Mouse (Mus musculus) embryonic facial prominence, embryonic 15.5 days (tissue): ENCODE measurements at regions not wholly inside any gene's neighbourhood (a gene's known extent, or its start where the extent isn't known, plus 50 kb on each side); places are given as distances from the start of the nearest gene placed in this dataset.

ENCODE experiments used
- ATAC-seq: fragments of 200-750 bp; cut with Nextera tagmentation; 2 replicates; pipeline ENCODE4 v1.8.0; 2017; ENCODE audit warnings: low read depth, moderate TSS enrichment; ENCODE audit not compliant: insufficient number of reproducible peaks, low FRiP score, low TSS enrichment
- H3K27ac ChIP-seq: fragments of 300-500 bp; sonication (generic); replicated peaks from 2 replicates; pipeline ENCODE4 v1.5.1; 2015; ENCODE audit warnings: mild to moderate bottlenecking, inconsistent platforms
- H3K27me3 ChIP-seq: fragments of 300-500 bp; sonication (generic); 2 replicates; pipeline ENCODE4 v1.6.1; 2015; ENCODE audit warnings: inconsistent platforms
- H3K36me3 ChIP-seq: fragments of 300-500 bp; sonication (generic); 2 replicates; pipeline ENCODE4 v1.6.1; 2015; ENCODE audit warnings: mild to moderate bottlenecking, inconsistent platforms
- H3K4me1 ChIP-seq: fragments of 300-500 bp; sonication (generic); 2 replicates; pipeline ENCODE4 v1.6.1; 2015; ENCODE audit warnings: inconsistent platforms
- H3K4me2 ChIP-seq: fragments of 300-500 bp; sonication (generic); replicated peaks from 2 replicates; pipeline ENCODE4 v1.6.1; 2015; ENCODE audit warnings: mild to moderate bottlenecking, inconsistent platforms
- H3K4me3 ChIP-seq: fragments of 300-500 bp; sonication (generic); replicated peaks from 2 replicates; pipeline ENCODE4 v1.5.1; 2015; ENCODE audit warnings: mild to moderate bottlenecking, inconsistent platforms
- H3K9ac ChIP-seq: fragments of 300-500 bp; sonication (generic); 2 replicates; pipeline ENCODE4 v1.6.1; 2015; ENCODE audit warnings: inconsistent platforms
- H3K9me3 ChIP-seq: fragments of 300-500 bp; sonication (generic); replicated peaks from 2 replicates; pipeline ENCODE4 v1.6.1; 2016; ENCODE audit warnings: inconsistent platforms
- WGBS: fragments of 180-500 bp; shearing (Covaris S2); methylation state at CpG from one replicate; pipeline ENCODE4 v1.1.7; 2015; 5-methylcytosine and 5-hydroxymethylcytosine counted together

GRCm38 (mm10) chr9:43466883-43467282 lies 156.2 kb downstream of the Trim29 start:
- no peaks in the 10 kb centered on the region for H3K9me3 ChIP-seq
- H3K36me3 ChIP-seq, result no peaks in the 10 kb centered on the region
- no peak overlapping the region for H3K4me3 ChIP-seq
- H3K4me2 ChIP-seq, result no peak overlapping the region
- no peak overlapping the region for H3K9ac ChIP-seq
- no peak overlapping the region for H3K27ac ChIP-seq
- WGBS, result 38% methylated on average over 3 of the region's 3 CpGs
- no peaks in the 10 kb centered on the region for H3K27me3 ChIP-seq
- peaks cover 7% of the 10 kb centered on the region; the same call in 1 of the 2 replicates for H3K4me1 ChIP-seq
- no peak for ATAC-seq

GRCm38 (mm10) chr9:43469215-43469614 lies 158.6 kb downstream of the Trim29 start:
- Histone ChIP-seq H3K9ac (no peak overlapping the region), H3K9me3 (no peaks in the 10 kb centered on the region), H3K36me3 (no peaks in the 10 kb centered on the region), H3K4me2 (no peak overlapping the region), H3K4me3 (no peak overlapping the region), H3K4me1 (peaks cover 18% of the 10 kb centered on the region; the same call in 1 of the 2 replicates), H3K27ac (no peak overlapping the region), H3K27me3 (no peaks in the 10 kb centered on the region)
- ATAC-seq, result no peak
- 68% methylated on average over 10 of the region's 10 CpGs for WGBS

- Histone ChIP-seq H3K36me3 (no peaks in the 10 kb centered on the region), H3K4me2 (no peak overlapping the region), H3K27ac (no peak overlapping the region), H3K9ac (no peak overlapping the region), H3K4me1 (peaks cover 11% of the 10 kb centered on the region; the same call in 1 of the 2 replicates), H3K4me3 (no peak overlapping the region), H3K9me3 (no peaks in the 10 kb centered on the region), H3K27me3 (no peaks in the 10 kb centered on the region)
- no peak for ATAC-seq
- WGBS, result 67% methylated on average over 2 of the region's 2 CpGs
Observed at GRCm38 (mm10) chr9:43472231-43472630, 161.6 kb downstream of the Trim29 start.

GRCm38 (mm10) chr9:43473164-43473563 lies 162.5 kb downstream of the Trim29 start:
- H3K9me3 ChIP-seq, result no peaks in the 10 kb centered on the region
- 68% methylated on average over 1 of the region's 1 CpGs for WGBS
- H3K4me3 ChIP-seq, result no peak overlapping the region
- no peaks in the 10 kb centered on the region for H3K27me3 ChIP-seq
- H3K4me2 ChIP-seq, result no peak overlapping the region
- no peak overlapping the region for H3K9ac ChIP-seq
- no peak for ATAC-seq
- H3K27ac ChIP-seq, result no peak overlapping the region
- H3K36me3 ChIP-seq, result no peaks in the 10 kb centered on the region
- peaks cover 11% of the 10 kb centered on the region; the same call in 1 of the 2 replicates for H3K4me1 ChIP-seq

GRCm38 (mm10) chr9:43473601-43474302 lies 163.1 kb downstream of the Trim29 start:
- H3K4me3 ChIP-seq, result no peak overlapping the region
- peak; percentile 32; the same call in 1 of the 2 replicates for ATAC-seq
- H3K27me3 ChIP-seq, result no peaks in the 10 kb centered on the region
- H3K27ac ChIP-seq, result no peak overlapping the region
- no peak overlapping the region for H3K9ac ChIP-seq
- peaks cover 11% of the 10 kb centered on the region; the same call in 1 of the 2 replicates for H3K4me1 ChIP-seq
- WGBS, result 47% methylated on average over 16 of the region's 16 CpGs
- no peaks in the 10 kb centered on the region for H3K36me3 ChIP-seq
- H3K4me2 ChIP-seq, result no peak overlapping the region
- H3K9me3 ChIP-seq, result no peaks in the 10 kb centered on the region

- Histone ChIP-seq H3K36me3 (no peaks in the 10 kb centered on the region), H3K4me3 (no peak overlapping the region), H3K4me2 (no peak overlapping the region), H3K4me1 (peaks cover 11% of the 10 kb centered on the region; the same call in 1 of the 2 replicates), H3K9me3 (no peaks in the 10 kb centered on the region), H3K9ac (no peak overlapping the region), H3K27me3 (no peaks in the 10 kb centered on the region), H3K27ac (no peak overlapping the region)
- 58% methylated on average over 4 of the region's 4 CpGs for WGBS
- ATAC-seq, result no peak
Observed at GRCm38 (mm10) chr9:43474303-43474643, 163.6 kb downstream of the Trim29 start.

GRCm38 (mm10) chr9:43480826-43481591 lies 170.4 kb downstream of the Trim29 start:
- no peak for ATAC-seq
- no peaks in the 10 kb centered on the region for H3K27me3 ChIP-seq
- peaks cover 4% of the 10 kb centered on the region; the same call in 1 of the 2 replicates for H3K4me1 ChIP-seq
- 59% methylated on average over 3 of the region's 3 CpGs for WGBS
- H3K9me3 ChIP-seq, result no peaks in the 10 kb centered on the region
- H3K36me3 ChIP-seq, result no peaks in the 10 kb centered on the region
- H3K4me3 ChIP-seq, result no peak overlapping the region
- H3K4me2 ChIP-seq, result no peak overlapping the region
- no peak overlapping the region for H3K9ac ChIP-seq
- no peak overlapping the region for H3K27ac ChIP-seq

GRCm38 (mm10) chr9:43482101-43483090 lies 171.7 kb downstream of the Trim29 start:
- no peak overlapping the region for H3K4me3 ChIP-seq
- 56% methylated on average over 11 of the region's 11 CpGs for WGBS
- no peak for ATAC-seq
- no peaks in the 10 kb centered on the region for H3K9me3 ChIP-seq
- no peak overlapping the region; the same call in 1 of the 2 replicates for H3K27ac ChIP-seq
- peaks cover 4% of the 10 kb centered on the region; the same call in 1 of the 2 replicates for H3K4me1 ChIP-seq
- H3K4me2 ChIP-seq, result no peak overlapping the region
- H3K9ac ChIP-seq, result no peak overlapping the region
- H3K36me3 ChIP-seq, result no peaks in the 10 kb centered on the region
- H3K27me3 ChIP-seq, result no peaks in the 10 kb centered on the region

- 79% methylated on average over 2 of the region's 2 CpGs for WGBS
- Histone ChIP-seq H3K27me3 (no peaks in the 10 kb centered on the region), H3K4me3 (no peak overlapping the region), H3K27ac (no peak overlapping the region), H3K36me3 (no peaks in the 10 kb centered on the region), H3K4me2 (no peak overlapping the region), H3K4me1 (peaks cover 4% of the 10 kb centered on the region; the same call in 1 of the 2 replicates), H3K9me3 (no peaks in the 10 kb centered on the region), H3K9ac (no peak overlapping the region)
- no peak for ATAC-seq
Observed at GRCm38 (mm10) chr9:43483195-43483594, 172.5 kb downstream of the Trim29 start.

GRCm38 (mm10) chr9:43483906-43484305 lies 173.3 kb downstream of the Trim29 start:
- H3K4me1 ChIP-seq, result peaks cover 4% of the 10 kb centered on the region; the same call in 1 of the 2 replicates
- no peak overlapping the region for H3K4me3 ChIP-seq
- H3K27me3 ChIP-seq, result no peaks in the 10 kb centered on the region
- H3K36me3 ChIP-seq, result no peaks in the 10 kb centered on the region
- H3K27ac ChIP-seq, result no peak overlapping the region
- H3K9ac ChIP-seq, result no peak overlapping the region
- H3K9me3 ChIP-seq, result no peaks in the 10 kb centered on the region
- no peak for ATAC-seq
- WGBS, result 80% methylated on average over 2 of the region's 2 CpGs
- H3K4me2 ChIP-seq, result no peak overlapping the region

GRCm38 (mm10) chr9:43486704-43487103 lies 176.1 kb downstream of the Trim29 start:
- 72% methylated on average over 4 of the region's 4 CpGs for WGBS
- no peak for ATAC-seq
- Histone ChIP-seq H3K4me2 (no peak overlapping the region), H3K4me1 (peaks cover 4% of the 10 kb centered on the region; the same call in 1 of the 2 replicates), H3K27ac (no peak overlapping the region), H3K9me3 (no peaks in the 10 kb centered on the region), H3K9ac (no peak overlapping the region), H3K27me3 (no peaks in the 10 kb centered on the region), H3K36me3 (no peaks in the 10 kb centered on the region), H3K4me3 (no peak overlapping the region)
